Mouse (Mus musculus) MEL (cell line): ENCODE measurements around the gene Phf21b. TPM values are rescaled to one million over a fixed set of nuclear protein-coding genes. Genes with fewer than 3 reads are reported as not detected.
"Not testable (repeated sequence)": the region's sequence is repeated elsewhere in the genome, so short reads cannot be mapped to it uniquely, and the experiment has no call there.

Experiments used
- DNase-seq: peaks from one replicate; pipeline ENCODE4 v3.0.0; 2011; ENCODE audit warnings: low read depth, low spot score
- H3K27ac ChIP-seq: 2 replicates; pipeline ENCODE4 v1.5.1; 2012; ENCODE audit warnings: low read depth, mild to moderate bottlenecking, control low read depth, low read length, moderate library complexity; ENCODE audit not compliant: control insufficient read depth
- H3K27me3 ChIP-seq, 2 experiments: fragments of 150-350 bp in 1 of 2; sonication (generic) in 1 of 2; 2 replicates each; pipeline ENCODE4 v1.6.1; 2012; ENCODE audit warnings: low read length in 2 of 2, mild to moderate bottlenecking in 2 of 2, improper control_type of control experiment in 1 of 2, moderate library complexity in 1 of 2; ENCODE audit not compliant: insufficient read depth in 2 of 2, control insufficient read depth in 1 of 2
- H3K36me3 ChIP-seq, 2 experiments: 2 replicates each; pipeline ENCODE4 v1.6.1; 2012 to 2014; ENCODE audit warnings: low read length in 2 of 2, improper control_type of control experiment in 1 of 2, inconsistent platforms in 1 of 2, mild to moderate bottlenecking in 1 of 2; ENCODE audit not compliant: insufficient read depth in 2 of 2, control insufficient read depth in 1 of 2
- H3K4me1 ChIP-seq, 2 experiments: fragments of 150-350 bp in 1 of 2; sonication (generic) in 1 of 2; 2 replicates each; pipeline ENCODE4 v1.6.1; 2012; ENCODE audit warnings: low read length in 2 of 2, improper control_type of control experiment in 1 of 2, mild to moderate bottlenecking in 1 of 2; ENCODE audit not compliant: insufficient read depth in 2 of 2, control insufficient read depth in 1 of 2
- H3K4me3 ChIP-seq, 2 experiments: fragments of 150-350 bp in 1 of 2; sonication (generic) in 1 of 2; 2 replicates each; pipeline ENCODE4 v1.5.1; 2012; ENCODE audit warnings: low read depth in 2 of 2, low read length in 2 of 2, mild to moderate bottlenecking in 2 of 2, moderate library complexity in 2 of 2, control low read depth in 1 of 2, improper control_type of control experiment in 1 of 2; ENCODE audit not compliant: control insufficient read depth in 1 of 2, insufficient read depth in 1 of 2
- H3K79me2 ChIP-seq: 2 replicates; pipeline ENCODE4 v1.6.1; 2012; ENCODE audit warnings: mild to moderate bottlenecking, low read length, moderate library complexity; ENCODE audit not compliant: control insufficient read depth, poor library complexity, insufficient read depth
- H3K9ac ChIP-seq: 2 replicates; pipeline ENCODE4 v1.6.1; 2012; ENCODE audit warnings: low read depth, mild to moderate bottlenecking, control low read depth, low read length, moderate library complexity; ENCODE audit not compliant: control insufficient read depth, poor library complexity, severe bottlenecking
- H3K9me3 ChIP-seq: fragments of 150-350 bp; sonication (generic); replicated peaks from 2 replicates; pipeline ENCODE4 v1.6.1; 2012; ENCODE audit warnings: mild to moderate bottlenecking, low read length, improper control_type of control experiment, moderate library complexity; ENCODE audit not compliant: insufficient read depth
- CHD1 ChIP-seq: IDR thresholded peaks from 2 replicates; pipeline ENCODE4 v1.6.1; 2012; ENCODE audit warnings: low read depth, mild to moderate bottlenecking, inconsistent platforms, low read length, improper control_type of control experiment
- CHD2 ChIP-seq: IDR thresholded peaks from 2 replicates; pipeline ENCODE4 v1.6.1; 2011; ENCODE audit warnings: low read length, improper control_type of control experiment
- CTCF ChIP-seq, 3 experiments: IDR thresholded peaks in 2 of 3; conservative IDR thresholded peaks in 1 of 3; 2 replicates each; pipeline ENCODE4 v1.5.1; 2011 to 2012; ENCODE audit warnings: low read length in 3 of 3, low read depth in 2 of 3, mild to moderate bottlenecking in 2 of 3, improper control_type of control experiment in 1 of 3, inconsistent platforms in 1 of 3, mixed read lengths in 1 of 3, moderate library complexity in 1 of 3; ENCODE audit not compliant: control insufficient read depth in 1 of 3, insufficient read depth in 1 of 3, poor library complexity in 1 of 3, severe bottlenecking in 1 of 3
- E2F4 ChIP-seq: IDR thresholded peaks from 2 replicates; pipeline ENCODE4 v1.6.1; 2011; ENCODE audit warnings: low read depth, low read length, improper control_type of control experiment, borderline replicate concordance
- ELF1 ChIP-seq: IDR thresholded peaks from 2 replicates; pipeline ENCODE4 v1.6.1; 2014; ENCODE audit warnings: low read depth, mild to moderate bottlenecking, inconsistent platforms, low read length, improper control_type of control experiment, moderate library complexity
- GABPA ChIP-seq: IDR thresholded peaks from 2 replicates; pipeline ENCODE4 v1.6.1; 2012; ENCODE audit warnings: low read depth, mild to moderate bottlenecking, inconsistent platforms, low read length, improper control_type of control experiment, moderate library complexity
- GATA1 ChIP-seq: IDR thresholded peaks from 2 replicates; pipeline ENCODE4 v1.6.1; 2011; ENCODE audit warnings: low read depth, low read length, improper control_type of control experiment
- KAT2A ChIP-seq: conservative IDR thresholded peaks from 2 replicates; pipeline ENCODE4 v1.6.1; 2012; ENCODE audit warnings: low read depth, low read length, improper control_type of control experiment, inconsistent platforms
- MAFK ChIP-seq: IDR thresholded peaks from 2 replicates; pipeline ENCODE4 v1.6.1; 2011; ENCODE audit warnings: low read depth, mild to moderate bottlenecking, low read length, improper control_type of control experiment, borderline replicate concordance
- NELFE ChIP-seq: IDR thresholded peaks from 2 replicates; pipeline ENCODE4 v1.6.1; 2011; ENCODE audit warnings: low read depth, low read length, improper control_type of control experiment
- POLR2A ChIP-seq, 2 experiments: IDR thresholded peaks; 2 replicates each; pipeline ENCODE4 v1.6.1; 2011 to 2012; ENCODE audit warnings: low read length in 2 of 2, mild to moderate bottlenecking in 2 of 2, control low read depth in 1 of 2, improper control_type of control experiment in 1 of 2, low read depth in 1 of 2, moderate library complexity in 1 of 2; ENCODE audit not compliant: control insufficient read depth in 1 of 2, insufficient read depth in 1 of 2, poor library complexity in 1 of 2
- RCOR1 ChIP-seq: IDR thresholded peaks from 2 replicates; pipeline ENCODE4 v1.6.1; 2012; ENCODE audit warnings: low read depth, mild to moderate bottlenecking, inconsistent platforms, low read length, improper control_type of control experiment
- SIN3A ChIP-seq: IDR thresholded peaks from 2 replicates; pipeline ENCODE4 v1.6.1; 2012; ENCODE audit warnings: low read length, improper control_type of control experiment, inconsistent platforms
- TAL1 ChIP-seq: IDR thresholded peaks from 2 replicates; pipeline ENCODE4 v1.6.1; 2012; ENCODE audit warnings: mild to moderate bottlenecking, inconsistent platforms, low read length, moderate library complexity, mixed read lengths
- TBP ChIP-seq: IDR thresholded peaks from 2 replicates; pipeline ENCODE4 v1.8.0; 2011; ENCODE audit warnings: low read depth, low read length, improper control_type of control experiment
- USF2 ChIP-seq, 2 experiments: IDR thresholded peaks; 2 replicates each; pipeline ENCODE4 v1.6.1; 2011 to 2012; ENCODE audit warnings: improper control_type of control experiment in 2 of 2, low read length in 2 of 2, borderline replicate concordance in 1 of 2, inconsistent platforms in 1 of 2, low read depth in 1 of 2, mild to moderate bottlenecking in 1 of 2; ENCODE audit not compliant: insufficient read depth in 1 of 2
- ZC3H11A ChIP-seq: IDR thresholded peaks from 2 replicates; pipeline ENCODE4 v1.6.1; 2012; ENCODE audit warnings: low read depth, mild to moderate bottlenecking, inconsistent platforms, low read length, improper control_type of control experiment
- ZKSCAN1 ChIP-seq: IDR thresholded peaks from 2 replicates; pipeline ENCODE4 v1.6.1; 2012; ENCODE audit warnings: low read depth, mild to moderate bottlenecking, inconsistent platforms, low read length, improper control_type of control experiment, moderate library complexity
- polyA plus RNA-seq, 2 experiments: library from polyadenylated mRNA; stranded (reverse) in 1 of 2; unstranded in 1 of 2; fragments of >175 nt in 1 of 2; fragments of >200 nt in 1 of 2; gene quantifications; 2 replicates each; pipeline versions ENCODE4 v1.2.1 to v1.2.4; 2012; ENCODE audit warnings: low replicate concordance in 2 of 2, low read depth in 1 of 2; ENCODE audit not compliant: insufficient read length in 2 of 2, insufficient read depth in 1 of 2, missing spikeins in 1 of 2
- total RNA-seq: library from RNA; depleted of rRNA; stranded (reverse); fragments of 300-350 nt; gene quantifications from 2 replicates; pipeline ENCODE4 v1.2.3, GENCODE M21; 2012

Phf21b gene
- total and polyA plus RNA-seq, 3 experiments, result 4.7 to 14.7 TPM; not detected in 1

- H3K9me3 ChIP-seq, result no peaks in the 10 kb centered on the region
- peak; percentile 48 for DNase-seq
- H3K4me3 ChIP-seq, result no peak overlapping the region
- no peak overlapping the region for H3K27ac ChIP-seq
- no peaks in the 10 kb centered on the region for H3K36me3 ChIP-seq
- H3K4me1 ChIP-seq, result peaks cover 0 to 3% of the 10 kb centered on the region in 2 experiments; a peak in 1 of 4 replicates
- TF ChIP-seq GATA1 (0 out of 2 replicates have a peak, but pooled peaks have one; percentile 14), ZC3H11A (no peak)
- H3K27me3 ChIP-seq, result no peaks in the 10 kb centered on the region
- H3K79me2 ChIP-seq, result no peaks in the 10 kb centered on the region
- no peak overlapping the region for H3K9ac ChIP-seq
Observed at GRCm38 (mm10) chr15:84898077-84898476, 42.2 kb upstream of the Phf21b start.

DNA sequence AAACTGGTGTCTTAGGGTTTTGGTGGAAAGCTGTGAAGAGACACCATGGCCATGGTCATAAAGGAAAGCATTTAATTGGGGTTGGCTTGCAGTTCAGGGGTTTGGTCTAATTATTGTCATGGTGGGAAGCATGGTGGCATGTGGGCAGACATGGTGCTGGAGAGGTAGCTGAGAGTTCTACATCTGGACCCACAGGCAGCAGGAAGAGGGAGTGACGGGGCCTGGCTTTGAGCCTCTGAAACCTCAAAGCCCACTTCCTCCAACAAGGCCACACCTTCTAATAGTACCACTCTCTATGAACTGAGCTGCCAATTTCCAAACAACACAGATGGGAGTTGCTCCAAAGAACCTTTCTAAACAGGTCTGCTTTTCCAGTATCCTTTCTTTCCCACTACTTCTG, 40.8 kb upstream of the Phf21b start:
- Histone ChIP-seq H3K27ac (no peak overlapping the region), H3K4me1 (peaks cover 0 to 3% of the 10 kb centered on the region in 2 experiments; a peak in 1 of 4 replicates), H3K36me3 (no peaks in the 10 kb centered on the region), H3K9me3 (no peaks in the 10 kb centered on the region), H3K27me3 (no peaks in the 10 kb centered on the region), H3K9ac (no peak overlapping the region), H3K79me2 (no peaks in the 10 kb centered on the region), H3K4me3 (no peak overlapping the region)
- TF ChIP-seq TAL1 (no peak), NELFE (no peak), RCOR1 (no peak), POLR2A (IDR thresholded peaks at IDR 0.05; ENCODE audit: control insufficient read depth in 1 of 2, insufficient read depth in 1 of 2, low read depth in 1 of 2, low read length in 2 of 2, poor library complexity in 1 of 2) (no peak), E2F4 (no peak), KAT2A (no peak), ZC3H11A (no peak), CTCF (IDR thresholded peaks at IDR 0.05 in 2 of 3, conservative IDR thresholded peaks at IDR 0.05 in 1 of 3; ENCODE audit: control insufficient read depth in 1 of 3, insufficient read depth in 1 of 3, low read depth in 2 of 3, low read length in 3 of 3, poor library complexity in 1 of 3, severe bottlenecking in 1 of 3) (no peak), ELF1 (no peak), GABPA (no peak), TBP (no peak), MAFK (no peak), CHD2 (no peak), CHD1 (no peak), USF2 (IDR thresholded peaks at IDR 0.05; ENCODE audit: borderline replicate concordance in 1 of 2, insufficient read depth in 1 of 2, low read depth in 1 of 2, low read length in 2 of 2) (no peak), SIN3A (no peak), ZKSCAN1 (no peak)
- DNase-seq, result no peak

- H3K4me3 ChIP-seq, DNase-seq, H3K4me1 ChIP-seq, H3K27ac ChIP-seq, H3K27me3 ChIP-seq, H3K79me2 ChIP-seq, H3K9ac ChIP-seq, H3K36me3 ChIP-seq, H3K9me3 ChIP-seq: not testable (repeated sequence)
Observed at GRCm38 (mm10) chr15:84896216-84896615, 40.4 kb upstream of the Phf21b start.
